Mouse (Mus musculus) midbrain, embryonic 14.5 days (tissue): Measurements from ENCODE around the gene Gjc2. TPM values are rescaled to one million over a fixed set of nuclear protein-coding genes. Genes with fewer than 3 reads are reported as not detected.

Source experiments
- ATAC-seq: fragments of 200-750 bp; cut with Nextera tagmentation; 2 replicates; pipeline ENCODE4 v1.8.0; 2017; ENCODE audit warnings: moderate number of reproducible peaks, moderate library complexity; ENCODE audit not compliant: low FRiP score, low TSS enrichment
- DNase-seq: peaks from one replicate; pipeline ENCODE4 v3.0.0-alpha.2; 2015
- H3K27ac ChIP-seq: fragments of 300-500 bp; sonication (generic); replicated peaks from 2 replicates; pipeline ENCODE4 v1.5.1; 2014; ENCODE audit warnings: mild to moderate bottlenecking, low read depth, low read length, moderate library complexity
- H3K27me3 ChIP-seq: fragments of 300-500 bp; sonication (generic); 2 replicates; pipeline ENCODE4 v1.6.1; 2014; ENCODE audit warnings: low read length, control low read depth, mixed read lengths; ENCODE audit not compliant: control insufficient read depth, insufficient read depth
- H3K36me3 ChIP-seq: fragments of 300-500 bp; sonication (generic); 2 replicates; pipeline ENCODE4 v1.6.1; 2014; ENCODE audit warnings: low read length, control low read depth; ENCODE audit not compliant: control insufficient read depth, insufficient read depth
- H3K4me1 ChIP-seq: fragments of 300-500 bp; sonication (generic); 2 replicates; pipeline ENCODE4 v1.6.1; 2014; ENCODE audit warnings: mild to moderate bottlenecking, antibody characterized with exemption, low read length, control low read depth; ENCODE audit not compliant: control insufficient read depth, insufficient read depth
- H3K4me2 ChIP-seq: fragments of 300-500 bp; sonication (generic); 2 replicates; pipeline ENCODE4 v1.6.1; 2014; ENCODE audit warnings: mild to moderate bottlenecking, low read length, moderate library complexity
- H3K4me3 ChIP-seq: fragments of 300-500 bp; sonication (generic); replicated peaks from 2 replicates; pipeline ENCODE4 v1.5.1; 2014; ENCODE audit warnings: low read depth, low read length
- H3K9ac ChIP-seq: fragments of 300-500 bp; sonication (generic); replicated peaks from 2 replicates; pipeline ENCODE4 v1.6.1; 2014; ENCODE audit warnings: mild to moderate bottlenecking, low read length, moderate library complexity
- H3K9me3 ChIP-seq: fragments of 300-500 bp; sonication (generic); 2 replicates; pipeline ENCODE4 v1.6.1; 2016; ENCODE audit warnings: low read length, control low read depth, mixed read lengths; ENCODE audit not compliant: control insufficient read depth
- WGBS: fragments of 180-500 bp; shearing (Covaris S2); extraction: QIAGEN DNeasy Blood & Tissue Kit; methylation state at CpG from one replicate; pipeline ENCODE4 v1.1.7; 2014; 5-methylcytosine and 5-hydroxymethylcytosine counted together
- polyA plus RNA-seq: library from polyadenylated mRNA; unstranded; fragments of >200 nt; fragmentation: Nextera tagmentation; extraction: Ambion mirVana; gene quantifications from 2 replicates; pipeline ENCODE4 v1.2.1, GENCODE M21; 2014

The Gjc2 gene
- polyA plus RNA-seq, 1 experiment from 2014 or later: 0.18 TPM

- WGBS: 70% methylated on average over 4 of the region's 4 CpGs
- Histone ChIP-seq H3K4me2 (no peak overlapping the region), H3K4me1 (no peaks in the 10 kb centered on the region), H3K27ac (no peak overlapping the region), H3K27me3 (peaks cover 12% of the 10 kb centered on the region), H3K36me3 (no peaks in the 10 kb centered on the region), H3K9ac (no peak overlapping the region), H3K4me3 (no peak overlapping the region), H3K9me3 (no peaks in the 10 kb centered on the region)
- no peak for DNase-seq
- ATAC-seq: no peak
These were observed 12.5 kb downstream of the Gjc2 start for GRCm38 (mm10) chr11:59170549-59170948.

- no peaks in the 10 kb centered on the region for H3K9me3 ChIP-seq
- ATAC-seq: no peak
- peaks cover 5% of the 10 kb centered on the region; the same call in 1 of the 2 replicates for H3K27me3 ChIP-seq
- no peak for DNase-seq
- WGBS: 78% methylated on average over 3 of the region's 3 CpGs
- H3K36me3 ChIP-seq: no peaks in the 10 kb centered on the region
- H3K4me3 ChIP-seq: no peak overlapping the region
- no peak overlapping the region for H3K27ac ChIP-seq
- H3K4me1 ChIP-seq: no peaks in the 10 kb centered on the region
- no peak overlapping the region for H3K9ac ChIP-seq
- H3K4me2 ChIP-seq: no peak overlapping the region
These were observed 13.2 kb downstream of the Gjc2 start for GRCm38 (mm10) chr11:59169807-59170206.

DNA sequence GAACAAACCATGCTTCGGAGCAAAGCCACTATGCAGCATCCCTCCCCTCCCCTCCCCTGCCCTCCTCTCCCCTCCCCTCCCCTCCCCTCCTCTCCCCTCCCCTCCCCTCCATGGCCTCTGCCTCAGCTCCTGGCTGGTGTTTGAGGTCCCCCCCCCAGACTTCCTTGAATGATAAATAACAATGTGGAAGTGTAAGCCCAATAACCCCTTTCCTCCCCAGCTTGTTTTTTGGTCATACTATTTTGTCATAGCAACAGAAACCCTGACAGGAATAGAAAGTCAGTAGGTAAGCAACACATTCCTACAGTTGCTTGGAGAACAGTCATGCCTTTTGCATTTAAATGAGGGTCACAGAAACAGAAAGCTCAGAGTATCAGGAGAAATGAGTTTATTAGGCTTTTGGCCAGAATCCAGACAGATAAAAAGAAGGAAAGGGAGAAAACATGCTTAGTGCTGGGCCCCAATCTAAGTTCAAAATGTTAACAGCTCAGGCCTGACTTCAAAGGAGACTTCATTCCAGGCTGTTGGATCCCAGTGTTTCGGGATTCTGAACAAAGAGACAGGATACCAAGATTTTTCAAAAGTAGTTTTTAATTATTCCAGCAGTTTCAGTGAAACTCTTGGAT lies 17.3 kb downstream of the Gjc2 start:
- Histone ChIP-seq H3K4me1 (peaks cover 19% of the 10 kb centered on the region), H3K27me3 (no peaks in the 10 kb centered on the region), H3K4me3 (no peak overlapping the region), H3K4me2 (no peak overlapping the region), H3K27ac (no peak overlapping the region), H3K9ac (no peak overlapping the region), H3K36me3 (peaks cover 2% of the 10 kb centered on the region; the same call in 1 of the 2 replicates), H3K9me3 (no peaks in the 10 kb centered on the region)
- peak; percentile 22 for DNase-seq
- ATAC-seq: no peak
- 45% methylated on average over 2 of the region's 2 CpGs for WGBS

DNA sequence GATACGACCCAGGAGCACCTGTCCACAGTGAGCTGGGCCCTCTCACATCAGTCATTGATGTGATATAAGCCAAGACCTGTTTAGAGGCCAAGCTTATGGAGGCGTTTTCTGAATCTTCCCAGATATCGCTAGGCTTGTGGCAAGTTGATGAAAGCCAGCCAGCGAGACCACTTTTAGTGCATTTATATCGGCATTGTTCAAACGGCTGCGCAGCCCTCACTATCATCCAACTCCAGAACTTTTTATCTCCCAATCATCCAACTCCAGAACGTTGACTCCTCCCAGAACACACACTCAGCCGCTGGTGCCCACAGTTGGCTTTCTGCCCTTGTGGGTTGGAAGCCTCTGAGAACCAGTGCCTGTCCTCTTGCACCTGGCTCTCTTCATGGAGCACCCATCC lies 18.6 kb downstream of the Gjc2 start:
- Histone ChIP-seq H3K4me1 (peaks cover 19% of the 10 kb centered on the region), H3K27me3 (no peaks in the 10 kb centered on the region), H3K36me3 (peaks cover 2% of the 10 kb centered on the region; the same call in 1 of the 2 replicates), H3K9me3 (no peaks in the 10 kb centered on the region), H3K4me2 (peak overlapping the region; percentile 78), H3K9ac (no peak overlapping the region), H3K27ac (peak overlapping the region; percentile 99; the same call in 1 of the 2 replicates), H3K4me3 (no peak overlapping the region)
- WGBS: 89% methylated on average over 9 of the region's 9 CpGs
- no peak for DNase-seq
- no peak for ATAC-seq

- Histone ChIP-seq H3K27me3 (no peaks in the 10 kb centered on the region), H3K9ac (peak within 1 kb of the TSS; percentile 80), H3K36me3 (peaks cover 4% of the 10 kb centered on the region), H3K9me3 (no peaks in the 10 kb centered on the region), H3K27ac (peak within 1 kb of the TSS; percentile 99), H3K4me2 (peak within 1 kb of the TSS; percentile 78), H3K4me3 (peak within 1 kb of the TSS; percentile 72), H3K4me1 (peaks cover 19% of the 10 kb centered on the region)
- DNase-seq (peak; percentile 99), ATAC-seq (peak; percentile 99)
- 3% methylated on average over 62 of the region's 68 CpGs for WGBS
These were observed 19.5 kb downstream of the Gjc2 start, which contains the start of gene Iba57 for GRCm38 (mm10) chr11:59163255-59164236. Gene Iba57, minus strand, starts transcription at chr11:59163739.

DNA sequence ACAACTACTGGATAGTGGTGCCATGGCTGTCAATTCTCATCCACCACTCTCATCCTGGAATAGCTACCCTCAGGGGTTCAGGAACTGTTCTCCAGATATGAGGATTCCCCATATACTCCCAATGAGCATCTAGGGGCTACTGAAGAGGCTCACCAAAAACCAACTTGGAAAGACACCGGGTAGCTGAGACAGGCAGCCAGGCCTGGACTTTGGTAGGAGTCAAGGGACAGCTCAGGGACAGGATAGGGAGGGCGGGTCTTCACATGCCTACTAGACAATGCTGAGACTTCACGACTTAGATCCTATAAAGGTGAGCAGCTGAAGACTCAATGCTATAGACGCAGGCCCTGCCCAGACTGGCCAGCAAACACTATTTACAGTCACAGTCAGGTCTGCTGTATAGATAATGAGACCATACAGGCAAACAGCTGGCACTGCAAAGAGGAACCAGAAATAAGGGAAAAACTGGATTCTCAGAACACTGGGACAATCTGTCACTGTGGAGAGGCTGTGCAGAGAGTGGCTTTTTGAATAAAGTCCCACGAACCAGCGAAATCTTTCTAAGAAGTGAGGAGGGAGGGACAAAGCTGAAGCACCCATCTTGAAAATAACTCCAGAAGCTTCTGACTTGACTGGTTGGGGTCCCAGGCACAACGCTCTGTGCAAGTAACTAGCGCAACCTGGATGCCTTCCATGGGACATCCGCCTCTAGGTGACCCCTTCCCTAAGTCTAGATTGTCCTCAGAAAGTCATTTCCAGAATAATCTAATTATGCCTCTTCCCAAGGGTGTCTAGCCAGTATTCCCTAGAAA lies 20.4 kb downstream of the Gjc2 start:
- Histone ChIP-seq H3K9ac (peak overlapping the region; percentile 80), H3K27ac (peak overlapping the region; percentile 99), H3K4me2 (peak overlapping the region; percentile 78), H3K36me3 (peaks cover 13% of the 10 kb centered on the region), H3K27me3 (no peaks in the 10 kb centered on the region), H3K9me3 (no peaks in the 10 kb centered on the region), H3K4me1 (peaks cover 19% of the 10 kb centered on the region), H3K4me3 (peak overlapping the region; percentile 72)
- WGBS: 60% methylated on average over 9 of the region's 9 CpGs
- no peak; the same call in 1 of the 2 replicates for ATAC-seq
- no peak for DNase-seq

DNA sequence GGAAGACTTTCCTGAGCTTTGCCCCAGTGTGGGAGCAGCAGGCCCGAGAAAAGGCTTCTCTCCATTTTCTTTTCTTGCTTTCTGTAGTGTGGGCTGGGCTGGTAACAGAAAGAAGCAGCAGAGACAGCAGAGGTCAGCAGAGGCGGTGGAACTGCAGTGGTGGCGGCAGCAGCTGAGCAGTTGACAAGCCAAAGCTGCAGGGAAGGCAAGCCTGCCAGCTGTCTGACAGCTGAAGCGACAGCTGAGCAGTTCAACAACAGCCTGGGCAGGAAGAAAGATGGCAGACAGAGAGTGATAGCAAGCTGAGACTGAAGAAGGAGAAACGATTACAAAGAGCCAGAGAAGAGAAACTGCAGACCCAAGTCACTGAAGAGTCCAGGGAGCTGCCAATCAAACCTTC lies 21.6 kb downstream of the Gjc2 start:
- H3K9me3 ChIP-seq: no peaks in the 10 kb centered on the region
- no peak for DNase-seq
- H3K27ac ChIP-seq: no peak overlapping the region
- H3K36me3 ChIP-seq: peaks cover 22% of the 10 kb centered on the region
- no peak overlapping the region for H3K9ac ChIP-seq
- H3K27me3 ChIP-seq: no peaks in the 10 kb centered on the region
- H3K4me3 ChIP-seq: no peak overlapping the region
- peaks cover 19% of the 10 kb centered on the region for H3K4me1 ChIP-seq
- WGBS: 75% methylated on average over 5 of the region's 5 CpGs
- no peak for ATAC-seq
- no peak overlapping the region for H3K4me2 ChIP-seq

DNA sequence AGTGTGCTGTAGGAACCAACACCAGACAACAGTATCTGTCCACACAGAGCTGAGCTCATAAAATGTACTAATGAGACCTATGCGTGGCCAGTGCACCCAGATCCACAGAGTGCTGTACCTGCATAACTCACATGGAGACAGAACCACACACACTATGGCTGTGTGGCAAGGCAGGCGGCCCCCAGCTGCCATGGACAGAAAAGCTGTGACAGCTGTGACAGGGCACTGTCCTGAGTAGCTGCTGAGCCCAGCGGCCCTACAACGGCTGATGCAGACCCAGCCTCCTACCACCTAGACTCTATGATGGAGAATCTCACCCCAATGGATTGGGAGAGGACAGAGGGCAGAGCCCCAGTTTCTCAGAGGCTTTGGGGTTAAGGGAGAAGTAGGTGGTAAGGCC lies 23.5 kb downstream of the Gjc2 start:
- ATAC-seq: no peak
- WGBS: 91% methylated on average over 4 of the region's 4 CpGs

More for the DNA sequence above, 23.5 kb downstream of the Gjc2 start:
- Histone ChIP-seq H3K9me3 (no peaks in the 10 kb centered on the region), H3K4me3 (no peak overlapping the region), H3K27ac (no peak overlapping the region), H3K4me2 (no peak overlapping the region), H3K27me3 (no peaks in the 10 kb centered on the region), H3K36me3 (peaks cover 32% of the 10 kb centered on the region), H3K4me1 (peaks cover 19% of the 10 kb centered on the region), H3K9ac (no peak overlapping the region)
- DNase-seq: no peak
